ENCODE assay signal across 8 mouse cellular contexts in the genomic region with DNA sequence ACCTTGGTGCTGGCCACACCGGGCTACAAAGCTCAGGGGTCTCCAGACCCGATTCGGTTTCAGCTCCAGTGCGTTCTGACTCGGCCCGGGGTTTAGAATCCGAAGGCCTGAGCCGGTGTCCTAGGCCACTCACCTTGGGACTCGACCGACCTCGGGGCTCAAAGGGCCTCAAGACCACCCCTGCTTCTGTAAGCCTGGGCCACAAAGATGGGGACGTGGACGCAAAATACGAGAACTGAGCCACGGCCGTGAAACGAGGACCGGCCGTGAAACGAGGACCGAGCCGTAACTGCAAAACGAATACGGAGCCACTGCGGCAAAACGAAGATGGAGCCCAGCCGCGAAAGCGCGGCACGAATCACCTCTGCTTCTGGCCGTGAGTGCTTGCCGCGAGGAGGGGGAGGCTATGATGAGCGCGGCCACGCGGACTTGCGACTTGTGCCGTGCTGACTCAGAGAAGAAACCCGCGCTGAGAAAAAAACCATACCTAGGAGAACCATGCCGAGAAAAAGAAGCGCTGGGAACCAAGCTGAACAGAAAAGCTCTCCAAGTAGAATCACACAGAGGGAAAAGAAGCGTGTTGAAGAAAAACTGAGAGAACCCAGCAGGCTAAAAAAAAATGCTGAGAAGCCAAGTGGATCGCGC.
DNase-seq lines count a peak whose midpoint lies in the region; ATAC-seq and TF ChIP-seq lines count a peak whose summit lies in the region.

No protein-coding gene starts in this region.

- no peak for TF ChIP-seq EP300 in stomach, postnatal 0 days (optimal IDR thresholded peaks at IDR 0.05)

- ATAC-seq in forebrain, embryonic 16.5 days = no peak
- no peak for ATAC-seq in intestine, postnatal 0 days
- no peak for ATAC-seq in liver, embryonic 12.5 days
- ATAC-seq in stomach, postnatal 0 days (ENCODE audit: low FRiP score, low TSS enrichment) = 0 out of 2 replicates have a peak, but pooled peaks have one; percentile 13

- peak overlapping the region; percentile 62 for H3K9ac ChIP-seq in forebrain, embryonic 16.5 days (replicated peaks; ENCODE audit: low read depth, low read length)
- peak overlapping the region; percentile 55 for H3K9ac ChIP-seq in intestine, postnatal 0 days (ENCODE audit: low read depth, low read length)
- H3K9ac ChIP-seq in liver, embryonic 12.5 days = peak overlapping the region; percentile 78
- peak overlapping the region; percentile 61 for H3K9ac ChIP-seq in stomach, postnatal 0 days (ENCODE audit: low read length)

- TF ChIP-seq POLR2A in myocyte (IDR thresholded peaks at IDR 0.05; ENCODE audit: insufficient read length, low read depth) = no peak

- no peak for TF ChIP-seq CTCF in gastrocnemius, adult 2 months (IDR thresholded peaks at IDR 0.05)
- no peak for TF ChIP-seq CTCF in intestine, postnatal 0 days (IDR thresholded peaks at IDR 0.05; ENCODE audit: low read depth)
- no peak for TF ChIP-seq CTCF in stomach, postnatal 0 days (IDR thresholded peaks at IDR 0.05; ENCODE audit: low read depth)

- peak overlapping the region; percentile 50 for H3ac ChIP-seq in myocyte (ENCODE audit: control insufficient read depth, insufficient read length)

- H3K4me2 ChIP-seq in forebrain, embryonic 16.5 days (ENCODE audit: low read length) = peak overlapping the region; percentile 51
- peak overlapping the region; percentile 63 for H3K4me2 ChIP-seq in intestine, postnatal 0 days (replicated peaks; ENCODE audit: low read depth)
- H3K4me2 ChIP-seq in liver, embryonic 12.5 days = peak overlapping the region; percentile 65
- peak overlapping the region; percentile 75 for H3K4me2 ChIP-seq in myocyte (ENCODE audit: low read depth)
- peak overlapping the region; percentile 51 for H3K4me2 ChIP-seq in stomach, postnatal 0 days (replicated peaks; ENCODE audit: low read depth)

- H3K27me3 ChIP-seq in forebrain, embryonic 16.5 days (replicated peaks; ENCODE audit: control insufficient read depth, insufficient read depth, low read length) = 0 out of 2 replicates have a peak, but pooled peaks cover 2% of the 10 kb centered on the region
- no peaks in the 10 kb centered on the region for H3K27me3 ChIP-seq in intestine, postnatal 0 days (replicated peaks; ENCODE audit: control insufficient read depth, insufficient read depth, low read length)
- H3K27me3 ChIP-seq in liver, embryonic 12.5 days (replicated peaks) = no peaks in the 10 kb centered on the region
- no peaks in the 10 kb centered on the region for H3K27me3 ChIP-seq in myocyte (ENCODE audit: control insufficient read depth, insufficient read depth, insufficient read length)
- no peaks in the 10 kb centered on the region for H3K27me3 ChIP-seq in stomach, postnatal 0 days (ENCODE audit: control insufficient read depth, insufficient read depth, low read length)

- intact Hi-C loops in gastrocnemius, adult 2 months (cut with DNase I) = loop anchor here (10.0 kb wide), 1 partner anchor 141 kb away; no protein-coding TSS in a partner anchor
- intact Hi-C loops in gastrocnemius, postnatal 36 days (cut with DNase I) = no loop called here

- no peaks in the 10 kb centered on the region for H3K4me1 ChIP-seq in forebrain, embryonic 16.5 days (replicated peaks; ENCODE audit: control insufficient read depth, insufficient read depth, low read length)
- H3K4me1 ChIP-seq in intestine, postnatal 0 days (replicated peaks; ENCODE audit: control insufficient read depth, insufficient read depth, low read length) = peaks cover 20% of the 10 kb centered on the region
- peaks cover 30% of the 10 kb centered on the region for H3K4me1 ChIP-seq in liver, embryonic 12.5 days
- H3K4me1 ChIP-seq in stomach, postnatal 0 days (replicated peaks; ENCODE audit: control insufficient read depth, insufficient read depth) = peaks cover 5% of the 10 kb centered on the region; the same call in 1 of the 2 replicates

- peak; percentile 60 for DNase-seq in gastrocnemius, adult 2 months
- no peak for DNase-seq in gastrocnemius, postnatal 36 days
- DNase-seq in cerebellum, adult 18-20 months = peak; percentile 45 to 47
- peak; percentile 61 for DNase-seq in stomach, postnatal 0 days (ENCODE audit: low spot score)

- peaks cover 56% of the 10 kb centered on the region for H3K79me2 ChIP-seq in myocyte (ENCODE audit: control insufficient read depth, insufficient read depth)

- WGBS in forebrain, embryonic 16.5 days = 49% methylated on average over 47 of the region's 47 CpGs
- 49% methylated on average over 47 of the region's 47 CpGs for WGBS in intestine, postnatal 0 days
- 56% methylated on average over 47 of the region's 47 CpGs for WGBS in liver, embryonic 12.5 days (ENCODE audit: insufficient replicate concordance)
- 56% methylated on average over 47 of the region's 47 CpGs for WGBS in stomach, postnatal 0 days

- no peaks in the 10 kb centered on the region for H3K36me3 ChIP-seq in forebrain, embryonic 16.5 days (ENCODE audit: control insufficient read depth, insufficient read depth)
- H3K36me3 ChIP-seq in intestine, postnatal 0 days (ENCODE audit: control insufficient read depth, insufficient read depth) = no peaks in the 10 kb centered on the region
- peaks cover 9% of the 10 kb centered on the region; the same call in 1 of the 2 replicates for H3K36me3 ChIP-seq in liver, embryonic 12.5 days
- H3K36me3 ChIP-seq in myocyte (ENCODE audit: control insufficient read depth, insufficient read depth) = no peaks in the 10 kb centered on the region
- H3K36me3 ChIP-seq in stomach, postnatal 0 days (ENCODE audit: control insufficient read depth, insufficient read depth, low read length) = no peaks in the 10 kb centered on the region; the same call in 1 of the 2 replicates

- H3K27ac ChIP-seq in gastrocnemius, adult 2 months = peak overlapping the region; percentile 90
- H3K27ac ChIP-seq in forebrain, embryonic 16.5 days (ENCODE audit: low read length) = peak overlapping the region; percentile 57
- H3K27ac ChIP-seq in intestine, postnatal 0 days (ENCODE audit: low read depth, low read length) = peak overlapping the region; percentile 75
- peak overlapping the region; percentile 79 for H3K27ac ChIP-seq in liver, embryonic 12.5 days
- peak overlapping the region; percentile 73 for H3K27ac ChIP-seq in stomach, postnatal 0 days (replicated peaks)

- peak overlapping the region; percentile 72 for H3K4me3 ChIP-seq in gastrocnemius, adult 2 months
- peak overlapping the region; percentile 56 for H3K4me3 ChIP-seq in forebrain, embryonic 16.5 days (replicated peaks; ENCODE audit: low read length)
- H3K4me3 ChIP-seq in intestine, postnatal 0 days (ENCODE audit: low read depth, low read length) = peak overlapping the region; percentile 55
- peak overlapping the region; percentile 71 for H3K4me3 ChIP-seq in liver, embryonic 12.5 days
- peak overlapping the region; percentile 84 for H3K4me3 ChIP-seq in myocyte
- peak overlapping the region; percentile 46 for H3K4me3 ChIP-seq in stomach, postnatal 0 days (ENCODE audit: low read depth, low read length)

- H3K9me3 ChIP-seq in forebrain, embryonic 16.5 days (ENCODE audit: control insufficient read depth, low read length) = 0 out of 2 replicates have a peak, but pooled peaks cover 3% of the 10 kb centered on the region
- H3K9me3 ChIP-seq in intestine, postnatal 0 days (ENCODE audit: control insufficient read depth) = no peaks in the 10 kb centered on the region
- H3K9me3 ChIP-seq in liver, embryonic 12.5 days (replicated peaks) = no peaks in the 10 kb centered on the region
- no peaks in the 10 kb centered on the region for H3K9me3 ChIP-seq in stomach, postnatal 0 days (ENCODE audit: control insufficient read depth, low read length)

TF ChIP-seq in myocyte, 11 proteins besides CTCF, POLR2A, EP300 and RAD21:
- peak; percentile 29 for TF ChIP-seq POLR2AphosphoS2 (IDR thresholded peaks at IDR 0.05; ENCODE audit: insufficient read length, low read depth)
- TF ChIP-seq USF1 (IDR thresholded peaks at IDR 0.05; ENCODE audit: low read depth) = no peak

Comparison
In these comparisons a context has a peak if more than half of its experiments do, and no peak if none do; other contexts are left out.
1. DNase-seq: peak in gastrocnemius, adult 2 months (single experiment), cerebellum, adult 18-20 months (2 of 2) and stomach, postnatal 0 days (single experiment); none in gastrocnemius, postnatal 36 days (0 of 2).
2. Peak in every context shown above with its lines, with median percentiles within 50 percentile points of each other: H3K27ac ChIP-seq, H3K4me3 ChIP-seq, H3K4me2 ChIP-seq and H3K9ac ChIP-seq.